Mouse (Mus musculus): ENCODE data around the gene Me1. TPM values are rescaled to one million over a fixed set of nuclear protein-coding genes. Genes with fewer than 3 reads are reported as not detected.

Me1 gene
- polyA plus RNA-seq, 1 experiment from 2014 or later = 51.1 TPM

GRCm38 (mm10) chr9:86708921-86709320 is 13.2 kb upstream of the Me1 start:
- Histone ChIP-seq H3K4me1 (replicated peaks) (0 out of 2 replicates have a peak, but pooled peaks cover 2% of the 10 kb centered on the region), H3K4me3 (no peak overlapping the region), H3K9ac (no peak overlapping the region), H3K9me3 (replicated peaks) (no peaks in the 10 kb centered on the region), H3K27me3 (replicated peaks) (no peaks in the 10 kb centered on the region), H3K36me3 (no peaks in the 10 kb centered on the region), H3K27ac (ENCODE audit: poor library complexity, severe bottlenecking) (no peak overlapping the region), H3K4me2 (no peak overlapping the region)
- WGBS = 58% methylated on average over 6 of the region's 6 CpGs
- no peak for ATAC-seq (ENCODE audit: insufficient number of reproducible peaks, low FRiP score)

- Histone ChIP-seq H3K27ac (ENCODE audit: poor library complexity, severe bottlenecking) (no peak overlapping the region), H3K9me3 (replicated peaks) (no peaks in the 10 kb centered on the region), H3K9ac (no peak overlapping the region), H3K27me3 (replicated peaks) (no peaks in the 10 kb centered on the region), H3K4me3 (no peak overlapping the region), H3K4me2 (no peak overlapping the region), H3K4me1 (replicated peaks) (peaks cover 2% of the 10 kb centered on the region; the same call in 1 of the 2 replicates), H3K36me3 (no peaks in the 10 kb centered on the region)
- 64% methylated on average over 1 of the region's 1 CpGs for WGBS
- ATAC-seq (ENCODE audit: insufficient number of reproducible peaks, low FRiP score) = no peak
Observed at GRCm38 (mm10) chr9:86707431-86707830, 11.7 kb upstream of the Me1 start.

- Histone ChIP-seq H3K27ac (ENCODE audit: poor library complexity, severe bottlenecking) (peak overlapping the region; percentile 80), H3K27me3 (replicated peaks) (no peaks in the 10 kb centered on the region), H3K9ac (0 out of 2 replicates have a peak overlapping the region, but pooled peaks have one; percentile 54), H3K36me3 (no peaks in the 10 kb centered on the region), H3K4me3 (no peak overlapping the region), H3K4me2 (no peak overlapping the region), H3K9me3 (replicated peaks) (no peaks in the 10 kb centered on the region), H3K4me1 (replicated peaks) (peaks cover 14% of the 10 kb centered on the region)
- ATAC-seq (ENCODE audit: insufficient number of reproducible peaks, low FRiP score) = peak; percentile 44
- 0% methylated on average over 2 of the region's 2 CpGs for WGBS
Observed at GRCm38 (mm10) chr9:86701844-86702243, 6.1 kb upstream of the Me1 start.

- Histone ChIP-seq H3K4me1 (replicated peaks) (peaks cover 14% of the 10 kb centered on the region), H3K9me3 (replicated peaks) (no peaks in the 10 kb centered on the region), H3K36me3 (no peaks in the 10 kb centered on the region), H3K4me2 (no peak overlapping the region), H3K9ac (no peak overlapping the region), H3K27ac (ENCODE audit: poor library complexity, severe bottlenecking) (peak overlapping the region; percentile 80), H3K27me3 (replicated peaks) (no peaks in the 10 kb centered on the region), H3K4me3 (no peak overlapping the region)
- WGBS = 15% methylated on average over 5 of the region's 5 CpGs
- no peak; the same call in 1 of the 2 replicates for ATAC-seq (ENCODE audit: insufficient number of reproducible peaks, low FRiP score)
Observed at GRCm38 (mm10) chr9:86701264-86701663, 5.5 kb upstream of the Me1 start.

GRCm38 (mm10) chr9:86695199-86695817 is 445 bp downstream of the Me1 start:
- Histone ChIP-seq H3K4me2 (peak overlapping the region; percentile 75), H3K9me3 (replicated peaks) (no peaks in the 10 kb centered on the region), H3K27ac (ENCODE audit: poor library complexity, severe bottlenecking) (peak overlapping the region; percentile 49), H3K4me1 (replicated peaks) (peaks cover 3% of the 10 kb centered on the region), H3K27me3 (replicated peaks) (no peaks in the 10 kb centered on the region), H3K4me3 (peak overlapping the region; percentile 74), H3K9ac (peak overlapping the region; percentile 83), H3K36me3 (no peaks in the 10 kb centered on the region)
- ATAC-seq (ENCODE audit: insufficient number of reproducible peaks, low FRiP score) = peak; percentile 51
- WGBS = under 1% methylated on average over 51 of the region's 56 CpGs

GRCm38 (mm10) chr9:86694644-86695043 is 1.1 kb downstream of the Me1 start:
- no peaks in the 10 kb centered on the region for H3K27me3 ChIP-seq (replicated peaks)
- 0 out of 2 replicates have a peak overlapping the region, but pooled peaks have one; percentile 13 for H3K4me3 ChIP-seq
- 92% methylated on average over 7 of the region's 7 CpGs for whole genome bisulfite sequencing
- no peak for ATAC-seq (ENCODE audit: insufficient number of reproducible peaks, low FRiP score)
- no peaks in the 10 kb centered on the region for H3K9me3 ChIP-seq (replicated peaks)
- H3K9ac ChIP-seq = no peak overlapping the region
- H3K27ac ChIP-seq (ENCODE audit: poor library complexity, severe bottlenecking) = no peak overlapping the region
- peaks cover under 1% of the 10 kb centered on the region for H3K4me1 ChIP-seq (replicated peaks)
- no peaks in the 10 kb centered on the region for H3K36me3 ChIP-seq
- peak overlapping the region; percentile 49 for H3K4me2 ChIP-seq

GRCm38 (mm10) chr9:86693935-86694334 is 1.8 kb downstream of the Me1 start:
- no peaks in the 10 kb centered on the region; the same call in 1 of the 2 replicates for H3K4me1 ChIP-seq (replicated peaks)
- no peak overlapping the region for H3K4me3 ChIP-seq
- no peak for ATAC-seq (ENCODE audit: insufficient number of reproducible peaks, low FRiP score)
- H3K9ac ChIP-seq = no peak overlapping the region
- no peak overlapping the region for H3K27ac ChIP-seq (ENCODE audit: poor library complexity, severe bottlenecking)
- 91% methylated on average over 6 of the region's 6 CpGs for WGBS
- no peak overlapping the region for H3K4me2 ChIP-seq
- no peaks in the 10 kb centered on the region for H3K9me3 ChIP-seq (replicated peaks)
- H3K27me3 ChIP-seq (replicated peaks) = no peaks in the 10 kb centered on the region
- H3K36me3 ChIP-seq = no peaks in the 10 kb centered on the region

- H3K9ac ChIP-seq = no peak overlapping the region
- no peak overlapping the region for H3K4me3 ChIP-seq
- H3K36me3 ChIP-seq = no peaks in the 10 kb centered on the region
- H3K27ac ChIP-seq (ENCODE audit: poor library complexity, severe bottlenecking) = no peak overlapping the region
- no peak for ATAC-seq (ENCODE audit: insufficient number of reproducible peaks, low FRiP score)
- H3K27me3 ChIP-seq (replicated peaks) = no peaks in the 10 kb centered on the region
- no peak overlapping the region for H3K4me2 ChIP-seq
- H3K9me3 ChIP-seq (replicated peaks) = no peaks in the 10 kb centered on the region
- H3K4me1 ChIP-seq (replicated peaks) = no peaks in the 10 kb centered on the region; the same call in 1 of the 2 replicates
- WGBS = 73% methylated on average over 3 of the region's 3 CpGs
Observed at GRCm38 (mm10) chr9:86692676-86693075, 3.1 kb downstream of the Me1 start.

GRCm38 (mm10) chr9:86692251-86692650 is 3.5 kb downstream of the Me1 start:
- Histone ChIP-seq H3K9ac (no peak overlapping the region), H3K4me1 (replicated peaks) (no peaks in the 10 kb centered on the region; the same call in 1 of the 2 replicates), H3K9me3 (replicated peaks) (no peaks in the 10 kb centered on the region), H3K27me3 (replicated peaks) (no peaks in the 10 kb centered on the region), H3K4me3 (no peak overlapping the region), H3K27ac (ENCODE audit: poor library complexity, severe bottlenecking) (no peak overlapping the region), H3K36me3 (no peaks in the 10 kb centered on the region), H3K4me2 (no peak overlapping the region)
- no peak for ATAC-seq (ENCODE audit: insufficient number of reproducible peaks, low FRiP score)
- 93% methylated on average over 5 of the region's 5 CpGs for WGBS

GRCm38 (mm10) chr9:86691101-86691500 is 4.7 kb downstream of the Me1 start:
- ATAC-seq (ENCODE audit: insufficient number of reproducible peaks, low FRiP score) = no peak
- H3K9me3 ChIP-seq (replicated peaks) = no peaks in the 10 kb centered on the region
- no peaks in the 10 kb centered on the region for H3K27me3 ChIP-seq (replicated peaks)
- no peak overlapping the region for H3K4me3 ChIP-seq
- no peak overlapping the region for H3K9ac ChIP-seq
- no peak overlapping the region for H3K4me2 ChIP-seq
- no peaks in the 10 kb centered on the region for H3K36me3 ChIP-seq
- no peaks in the 10 kb centered on the region; the same call in 1 of the 2 replicates for H3K4me1 ChIP-seq (replicated peaks)
- 88% methylated on average over 3 of the region's 3 CpGs for WGBS
- H3K27ac ChIP-seq (ENCODE audit: poor library complexity, severe bottlenecking) = no peak overlapping the region

GRCm38 (mm10) chr9:86683713-86684209 is 12.0 kb downstream of the Me1 start:
- Histone ChIP-seq H3K4me3 (no peak overlapping the region), H3K4me2 (no peak overlapping the region), H3K9me3 (replicated peaks) (no peaks in the 10 kb centered on the region), H3K27me3 (replicated peaks) (no peaks in the 10 kb centered on the region), H3K27ac (ENCODE audit: poor library complexity, severe bottlenecking) (peak overlapping the region; percentile 54), H3K36me3 (no peaks in the 10 kb centered on the region), H3K9ac (no peak overlapping the region), H3K4me1 (replicated peaks) (peaks cover 16% of the 10 kb centered on the region)
- 56% methylated on average over 8 of the region's 8 CpGs for WGBS
- no peak for ATAC-seq (ENCODE audit: insufficient number of reproducible peaks, low FRiP score)
